Mouse (Mus musculus) E14TG2a.4 (cell line): ENCODE measurements at regions not wholly inside any gene's neighbourhood (a gene's known extent, or its start where the extent isn't known, plus 50 kb on each side); places are given as distances from the start of the nearest gene placed in this dataset.
A peak's percentile ranks its signal among the peaks of the same experiment; 100 is the strongest.

Experiments used
- H3K27me3 ChIP-seq: 2 replicates; pipeline ENCODE4 v1.6.1; 2014; ENCODE audit warnings: low read length, control low read depth; ENCODE audit not compliant: insufficient read depth
- H3K36me3 ChIP-seq: 2 replicates; pipeline ENCODE4 v1.6.1; 2014; ENCODE audit warnings: low read length, control low read depth; ENCODE audit not compliant: insufficient read depth
- H3K4me1 ChIP-seq: replicated peaks from 2 replicates; pipeline ENCODE4 v1.6.1; 2014; ENCODE audit warnings: low read depth, low read length, control low read depth
- H3K4me3 ChIP-seq: replicated peaks from 2 replicates; pipeline ENCODE4 v1.5.1; 2014; ENCODE audit warnings: mild to moderate bottlenecking, low read length
- H3K9me3 ChIP-seq: 2 replicates; pipeline ENCODE4 v1.6.1; 2014; ENCODE audit warnings: low read length, control low read depth
- CTCF ChIP-seq: conservative IDR thresholded peaks from 2 replicates; pipeline ENCODE4 v1.5.1; 2014; ENCODE audit warnings: low read length
- POU5F1 ChIP-seq: IDR thresholded peaks from 2 replicates; pipeline ENCODE4 v1.6.1; 2014; ENCODE audit warnings: low read length, borderline replicate concordance

DNA sequence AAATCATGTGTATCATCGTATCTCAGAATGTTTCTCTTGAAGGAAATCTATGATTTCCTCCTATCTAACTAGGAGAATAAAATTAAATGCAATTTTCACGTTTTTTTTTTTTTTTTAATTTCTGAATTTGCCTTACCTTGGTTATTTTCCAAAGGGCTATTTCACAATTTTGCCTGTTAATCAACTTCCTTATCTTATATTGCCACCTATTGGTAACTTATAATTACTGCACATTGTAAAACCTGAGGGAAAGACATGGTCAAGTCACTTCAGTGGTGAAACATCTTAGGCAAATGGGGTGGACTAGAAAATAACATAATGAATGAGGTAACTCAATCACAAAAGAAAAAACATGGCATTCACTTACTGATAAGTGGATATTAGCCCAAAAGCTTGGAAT lies 232.0 kb downstream of the Nap1l3 start:
- H3K36me3 ChIP-seq: no peaks in the 10 kb centered on the region
- H3K9me3 ChIP-seq: no peaks in the 10 kb centered on the region
- TF ChIP-seq CTCF (peak; percentile 23; the same call in 1 of the 2 replicates), POU5F1 (no peak)
- H3K27me3 ChIP-seq: no peaks in the 10 kb centered on the region
- no peak overlapping the region for H3K4me3 ChIP-seq
- H3K4me1 ChIP-seq: no peaks in the 10 kb centered on the region
